Mouse (Mus musculus) mesoderm, embryonic 11.5 days (tissue): Measurements from ENCODE around the gene Supt5.
"Not testable (repeated sequence)": the region's sequence is repeated elsewhere in the genome, so short reads cannot be mapped to it uniquely, and the experiment has no call there.

Experiments used
- DNase-seq: peaks from one replicate; pipeline ENCODE4 v3.0.0-alpha.2; 2012; ENCODE audit warnings: low read depth, low spot score

Gene Supt5

DNA sequence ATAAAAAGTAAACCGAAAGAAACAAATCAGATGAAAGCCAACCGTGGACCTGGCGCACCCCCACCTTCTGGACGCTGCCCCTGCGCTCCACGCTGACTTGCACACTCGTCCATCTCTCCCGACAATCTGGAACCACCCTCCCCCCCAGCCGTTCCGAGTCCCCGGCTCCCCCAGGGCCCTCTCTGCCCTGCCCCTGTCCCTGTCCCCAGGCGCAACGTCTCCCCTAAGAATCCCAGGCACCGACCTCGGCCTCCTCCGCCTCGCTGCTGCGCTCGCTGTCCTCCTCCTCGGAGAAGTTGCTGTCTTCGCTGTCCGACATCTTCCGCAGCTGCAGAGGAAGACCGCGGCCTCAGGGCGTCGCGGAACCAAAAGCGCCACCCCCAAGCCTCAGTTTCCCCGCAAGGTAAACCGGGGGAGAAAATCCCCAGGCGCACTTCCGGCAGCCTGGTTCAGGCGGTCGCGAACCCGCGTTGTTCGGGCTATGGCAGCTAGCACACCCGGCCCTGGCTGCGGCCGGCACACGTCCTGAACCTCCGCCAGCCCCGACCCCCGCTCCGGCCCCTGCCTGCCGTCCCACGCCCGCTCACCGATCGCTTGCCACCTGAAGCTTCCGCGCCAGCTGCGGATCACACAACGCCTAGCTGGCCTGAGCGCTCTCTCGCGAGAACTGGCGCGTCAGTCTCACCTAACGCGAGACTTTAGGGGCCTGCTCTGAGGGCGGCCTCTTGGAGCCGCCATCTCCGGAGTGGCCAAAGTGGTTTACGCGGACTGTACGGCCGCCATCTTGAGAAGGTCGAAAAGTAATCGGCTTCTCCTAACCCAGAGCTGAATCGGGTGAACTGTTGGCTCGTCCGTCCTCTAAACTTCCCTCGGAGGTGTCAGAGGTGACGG lies at the start of gene Supt5:
TSS of gene Supt5 (minus strand) at position 639 of the 891 bp plus-strand sequence.
- peak; percentile 99 for DNase-seq

DNA sequence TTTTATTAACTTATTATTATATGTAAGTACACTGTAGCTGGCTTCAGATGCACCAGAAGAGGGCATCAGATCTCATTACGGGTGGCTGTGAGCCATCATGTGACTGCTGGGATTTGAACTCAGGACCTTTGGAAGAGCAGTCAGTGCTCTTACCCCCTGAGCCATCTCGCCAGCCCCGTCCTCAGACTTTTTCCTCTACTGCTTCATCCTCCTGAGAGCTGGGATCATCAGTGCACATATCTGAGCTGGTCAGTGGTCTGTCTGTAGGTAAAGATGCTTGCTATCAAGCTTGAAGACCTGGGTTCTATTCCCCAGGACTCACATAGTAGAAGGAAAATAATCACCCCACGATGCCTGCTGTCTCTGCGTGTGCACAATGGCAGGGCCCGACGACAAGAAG lies 48.8 kb upstream of the Supt5 start:
- DNase-seq, result not testable (repeated sequence)

DNA sequence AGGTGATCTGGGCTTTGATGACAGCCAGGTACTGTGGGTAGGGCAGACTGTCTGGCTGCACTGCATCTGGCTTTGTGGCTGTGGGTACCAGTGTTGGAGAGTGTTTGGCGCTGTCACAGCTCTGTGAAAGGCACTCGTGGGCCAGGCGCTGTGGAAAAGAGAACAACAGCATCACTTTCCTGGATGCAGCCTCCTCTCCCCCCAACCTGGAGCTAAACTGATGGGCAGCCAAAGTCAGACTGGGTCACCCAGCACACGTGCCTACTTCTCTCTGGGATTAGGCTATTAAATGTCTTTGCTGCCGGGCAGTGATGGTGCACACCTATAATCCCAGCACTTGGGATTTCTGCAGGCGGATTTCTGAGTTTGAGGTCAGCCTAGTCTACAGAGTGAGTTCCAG lies 48.3 kb upstream of the Supt5 start:
- DNase-seq, result not testable (repeated sequence)

DNA sequence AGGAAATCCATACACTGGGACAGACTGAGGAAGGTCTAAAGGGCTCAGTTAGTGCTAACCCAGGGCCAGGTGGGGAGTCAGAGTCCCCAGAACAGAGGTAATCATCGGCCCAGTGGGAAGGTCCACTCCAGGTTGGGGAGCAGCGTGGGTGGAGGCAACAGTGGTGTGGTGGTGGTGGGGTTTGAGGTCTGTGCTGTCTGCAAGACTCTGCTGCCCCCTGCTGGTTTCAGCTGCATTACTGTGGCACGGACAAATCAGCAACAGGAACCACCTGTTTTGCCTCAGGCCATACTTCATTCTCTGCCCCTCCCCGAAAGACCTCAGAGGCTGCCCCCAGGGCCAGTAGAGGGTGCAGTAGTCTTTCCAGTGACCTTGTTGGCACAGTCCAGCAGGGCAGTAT lies 47.9 kb upstream of the Supt5 start:
- peak; percentile 90 for DNase-seq

DNA sequence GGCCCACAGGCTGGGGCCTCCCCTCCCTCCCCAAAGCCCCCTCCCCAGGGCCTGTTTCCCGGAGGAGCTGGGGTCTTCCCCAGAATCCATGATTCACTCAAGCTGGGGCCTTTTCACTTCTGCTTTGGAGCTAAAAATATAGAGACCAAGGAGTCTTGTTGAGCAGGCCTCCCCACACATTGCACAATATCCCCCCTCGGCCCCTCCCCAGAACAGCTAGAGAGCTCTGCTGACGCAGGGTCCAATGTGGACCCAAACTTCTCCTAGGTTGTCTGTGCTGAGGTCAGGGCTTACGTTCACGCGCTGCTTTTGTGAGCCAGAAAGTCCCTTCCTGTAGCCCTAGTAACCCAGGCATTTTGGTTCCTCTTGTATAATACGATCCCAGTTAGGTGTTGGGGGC lies 47.5 kb upstream of the Supt5 start:
- no peak for DNase-seq

DNA sequence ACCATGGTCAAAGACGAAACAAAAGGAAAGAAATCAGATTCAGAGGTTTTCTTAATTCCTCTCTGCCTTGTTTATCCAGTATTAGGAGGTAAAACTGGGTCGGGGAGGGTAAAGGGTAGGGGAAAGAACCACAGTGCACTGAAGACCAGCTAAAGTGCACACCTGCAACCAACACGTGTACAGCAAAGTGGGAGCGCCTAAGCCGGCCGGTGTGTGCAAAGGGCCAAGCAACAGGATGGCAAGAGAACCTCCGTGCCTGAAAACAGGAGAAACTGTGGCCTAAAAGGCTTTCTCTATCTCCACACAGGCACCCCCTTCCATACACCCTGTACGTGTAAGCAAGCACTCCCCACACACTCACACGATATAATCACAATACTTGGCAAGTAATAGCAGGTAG lies 46.6 kb upstream of the Supt5 start:
- no peak for DNase-seq

DNA sequence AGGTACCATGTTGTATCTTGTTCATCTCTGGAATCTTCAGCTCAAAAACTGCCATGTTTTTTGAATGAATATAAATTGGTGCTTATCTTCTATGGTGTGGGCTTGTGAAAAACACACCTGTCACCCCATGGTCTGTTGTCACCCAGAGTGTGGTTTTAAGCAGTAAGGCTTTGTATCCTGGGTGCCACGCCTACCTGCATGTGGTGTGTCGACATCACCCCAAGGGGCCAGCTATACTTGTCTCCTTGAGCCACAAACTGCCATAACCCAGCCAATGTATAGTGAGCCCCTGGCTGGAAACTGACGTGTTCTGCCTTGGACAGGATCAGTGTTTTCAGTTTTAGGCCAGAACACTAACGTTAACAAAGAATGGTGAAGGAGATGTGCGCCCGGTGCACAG lies 45.6 kb upstream of the Supt5 start:
- no peak for DNase-seq

DNA sequence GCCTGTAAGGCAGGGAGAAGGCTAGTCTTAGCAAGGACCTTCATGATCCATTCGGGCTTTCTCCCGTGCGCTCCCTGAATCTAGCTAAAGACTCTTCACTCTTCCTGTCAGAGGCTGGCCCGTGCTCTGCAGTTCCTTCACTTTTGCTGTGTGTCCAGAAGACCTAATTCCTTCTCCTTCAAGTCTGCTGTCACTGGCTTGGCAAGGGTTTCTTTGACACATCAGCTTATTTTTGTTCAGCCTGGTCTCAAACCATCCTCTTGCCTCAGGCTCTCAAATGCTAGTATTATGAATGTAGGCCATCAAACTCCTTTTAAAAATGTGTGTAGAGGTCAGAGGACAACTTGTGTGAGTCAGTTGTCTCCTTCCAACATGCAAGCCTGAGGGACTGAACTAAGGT lies 45.1 kb upstream of the Supt5 start:
- DNase-seq, result no peak

DNA sequence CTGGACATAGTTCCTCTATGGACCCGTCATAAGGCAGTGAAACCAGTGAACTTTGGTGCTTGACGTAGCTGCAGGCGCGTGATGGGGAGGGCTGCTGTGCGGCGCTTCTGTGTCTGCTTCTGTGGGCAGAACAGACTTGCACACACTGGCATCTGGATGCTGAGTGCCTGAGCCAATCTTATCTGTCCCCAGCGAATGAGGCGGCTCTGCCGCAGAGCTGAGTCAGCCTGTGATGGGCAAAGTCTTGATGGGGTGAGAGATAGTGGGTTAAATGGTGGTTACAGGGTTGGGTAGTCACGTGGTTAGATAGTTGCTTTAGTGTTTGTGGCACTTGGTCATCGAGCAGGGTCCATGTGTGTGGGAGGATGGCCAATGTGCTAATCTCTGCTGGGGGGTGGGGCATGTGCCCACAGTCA lies 44.4 kb upstream of the Supt5 start:
- no peak for DNase-seq

DNA sequence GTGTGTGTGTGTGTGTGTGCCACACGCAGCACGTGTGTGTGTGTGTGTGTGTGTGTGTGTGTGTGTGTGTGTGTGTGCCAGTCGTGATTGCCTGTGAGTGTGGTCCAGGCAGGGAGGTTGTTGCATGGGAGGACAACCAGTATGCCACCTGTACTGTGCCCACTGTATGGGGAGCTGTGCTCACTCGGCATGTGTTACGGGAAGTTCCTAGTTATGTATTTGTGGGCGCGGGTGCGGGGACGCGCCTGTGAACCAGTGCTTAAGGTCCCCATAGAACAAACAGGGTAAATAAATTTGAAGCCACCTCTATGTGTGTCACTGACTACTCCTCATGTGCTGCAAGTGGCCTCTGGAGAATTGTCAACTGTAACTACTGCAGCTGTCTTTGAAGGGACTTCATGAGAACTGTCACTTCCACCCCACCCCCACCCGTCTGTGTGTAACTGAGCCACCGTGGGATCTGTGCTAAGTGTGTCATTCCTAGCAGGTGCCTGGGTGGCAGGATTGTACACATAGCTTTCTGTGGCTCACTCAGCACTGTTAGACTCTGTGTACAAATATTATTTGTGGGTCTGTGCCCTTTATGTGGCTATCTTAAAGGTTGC lies 43.9 kb upstream of the Supt5 start:
- no peak for DNase-seq

DNA sequence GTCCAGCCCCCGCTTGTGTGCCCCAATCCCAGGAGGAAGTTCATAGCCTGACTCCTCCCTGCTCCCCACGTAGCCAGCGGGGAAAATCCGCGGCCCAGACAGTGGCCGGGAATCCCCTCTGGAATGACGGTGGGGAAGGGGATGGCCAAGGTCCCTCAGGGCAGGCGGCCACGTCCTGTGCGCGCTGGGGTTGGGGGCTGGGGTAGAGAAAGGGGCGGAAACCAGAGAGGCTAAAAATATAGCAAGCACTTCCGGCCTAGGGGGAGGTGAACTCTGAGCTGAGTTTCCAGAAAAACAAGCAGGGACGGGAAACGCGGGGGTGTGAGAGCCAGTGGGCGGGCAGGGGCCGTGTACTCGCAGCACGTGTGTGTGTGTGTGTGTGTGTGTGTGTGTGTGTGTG lies 43.4 kb upstream of the Supt5 start:
- DNase-seq, result peak; percentile 80

DNA sequence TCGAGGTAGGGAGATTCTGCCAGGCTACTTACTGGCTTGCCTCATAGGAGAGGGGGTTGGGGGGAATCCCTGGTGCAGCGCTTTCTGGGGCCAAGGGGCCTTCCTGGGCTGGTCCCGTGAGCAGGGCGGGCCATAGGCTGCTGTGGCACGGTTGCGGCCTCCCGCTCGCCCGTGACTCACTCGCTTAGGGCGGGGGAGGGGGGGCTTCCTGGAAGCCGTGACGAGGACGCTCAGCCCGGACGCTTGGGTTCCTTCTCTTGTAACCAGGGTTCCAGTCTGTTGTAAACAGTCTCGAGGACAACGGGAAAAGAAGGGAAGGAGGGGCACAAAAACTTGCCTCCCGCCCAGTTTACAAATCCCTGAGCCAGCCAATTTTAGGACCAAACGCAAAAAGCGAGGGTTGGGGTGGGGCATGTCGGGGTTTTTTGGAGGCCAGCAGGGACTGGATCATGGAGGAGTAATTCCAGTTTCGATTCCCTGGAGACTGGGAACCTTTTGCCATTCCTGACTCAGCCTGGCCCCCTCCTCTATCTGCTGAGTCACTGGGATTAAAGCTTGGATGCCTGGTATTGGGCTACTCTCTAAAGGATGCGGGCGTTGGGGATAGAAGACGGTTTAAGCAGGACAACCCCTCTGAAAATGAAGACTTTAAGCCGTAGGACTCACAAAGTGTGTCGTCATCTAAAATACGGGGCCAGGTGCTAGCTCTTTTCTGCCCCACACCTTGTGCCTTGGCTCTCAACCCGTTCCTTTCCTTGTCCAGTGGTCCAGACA lies 42.7 kb upstream of the Supt5 start:
- peak; percentile 41 for DNase-seq

DNA sequence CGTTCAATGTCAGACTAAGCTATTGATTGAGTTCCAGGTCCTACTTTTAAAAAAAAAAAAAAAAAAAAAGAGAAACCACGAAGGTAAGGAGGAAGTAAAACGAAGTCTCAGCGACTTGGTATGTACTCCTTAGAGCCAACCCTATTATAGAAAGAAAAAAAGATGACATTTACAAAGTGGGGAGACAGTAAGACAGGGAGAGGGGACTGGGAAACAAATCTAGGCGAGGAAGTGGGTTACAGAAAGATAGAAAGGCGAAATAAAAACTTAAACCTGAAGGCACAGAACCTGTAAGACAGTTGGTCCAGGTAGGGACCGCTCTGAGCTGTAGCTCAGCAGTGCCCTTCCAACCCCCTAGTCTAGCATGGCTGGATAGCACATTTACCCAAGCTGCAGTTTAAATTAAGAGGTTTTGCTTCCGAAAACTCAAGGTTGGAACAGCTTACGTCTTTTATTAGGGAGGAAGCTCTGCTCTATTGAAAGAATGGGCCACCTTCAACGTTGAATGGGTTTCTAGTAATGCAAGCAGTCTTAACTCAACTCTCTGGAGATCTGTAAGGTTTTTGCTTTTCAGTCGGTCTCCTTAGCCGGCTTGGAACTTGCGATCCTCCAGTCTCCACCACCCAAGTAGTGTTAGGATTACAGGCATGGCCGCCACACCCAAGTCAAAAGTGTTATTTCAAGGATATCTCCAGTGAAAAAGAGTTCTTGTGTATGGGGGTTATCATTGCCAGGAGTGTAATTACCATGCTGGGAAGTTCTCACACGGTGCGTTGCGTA lies 41.9 kb upstream of the Supt5 start, which contains the start of gene Zfp36:
TSS of gene Zfp36 (minus strand) at position 17 of the 780 bp plus-strand sequence.
- DNase-seq, result no peak

DNA sequence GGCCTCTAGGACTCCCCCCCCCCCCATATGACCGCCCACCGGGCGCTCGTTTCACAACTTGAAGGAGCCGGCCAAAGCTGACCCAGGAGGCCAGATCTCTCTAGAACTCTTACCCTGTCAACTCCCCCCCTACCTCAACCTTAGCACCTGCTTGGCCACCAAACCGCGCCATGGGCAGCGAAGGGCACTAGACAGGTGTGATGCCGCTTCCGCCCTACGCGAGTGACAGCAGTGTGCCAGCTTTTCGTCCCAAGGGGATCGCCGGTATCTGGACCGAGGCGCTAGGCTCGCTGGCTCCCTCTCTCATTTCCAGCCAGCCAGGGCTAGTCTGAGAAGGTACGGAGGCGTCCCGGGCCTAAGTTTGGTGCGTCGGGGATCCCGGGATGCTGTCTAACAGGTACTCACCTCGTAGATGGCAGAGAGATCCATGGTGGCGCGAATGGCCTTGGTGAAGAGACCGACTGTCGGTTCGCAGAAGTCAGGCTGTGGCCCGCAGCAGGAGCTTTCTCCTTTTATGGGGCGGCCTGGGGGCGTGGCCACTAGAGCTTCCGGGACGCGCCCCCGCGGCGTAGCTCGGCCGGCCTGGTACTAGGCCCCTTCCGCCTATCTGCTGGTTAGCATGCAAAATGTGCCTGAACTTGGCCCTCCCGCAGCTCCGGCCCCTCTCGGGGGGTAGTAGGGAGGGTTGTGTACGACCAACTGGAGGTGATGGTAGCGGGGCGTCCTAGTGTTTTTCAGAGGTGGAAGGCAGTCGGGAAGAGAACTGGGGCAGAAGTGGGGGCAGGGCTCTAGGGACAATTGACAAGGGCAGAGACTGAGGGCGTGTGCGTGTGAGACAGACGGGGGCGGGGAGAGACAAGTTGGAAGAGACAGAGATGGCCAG lies 40.5 kb upstream of the Supt5 start:
- peak; percentile 79 for DNase-seq

DNA sequence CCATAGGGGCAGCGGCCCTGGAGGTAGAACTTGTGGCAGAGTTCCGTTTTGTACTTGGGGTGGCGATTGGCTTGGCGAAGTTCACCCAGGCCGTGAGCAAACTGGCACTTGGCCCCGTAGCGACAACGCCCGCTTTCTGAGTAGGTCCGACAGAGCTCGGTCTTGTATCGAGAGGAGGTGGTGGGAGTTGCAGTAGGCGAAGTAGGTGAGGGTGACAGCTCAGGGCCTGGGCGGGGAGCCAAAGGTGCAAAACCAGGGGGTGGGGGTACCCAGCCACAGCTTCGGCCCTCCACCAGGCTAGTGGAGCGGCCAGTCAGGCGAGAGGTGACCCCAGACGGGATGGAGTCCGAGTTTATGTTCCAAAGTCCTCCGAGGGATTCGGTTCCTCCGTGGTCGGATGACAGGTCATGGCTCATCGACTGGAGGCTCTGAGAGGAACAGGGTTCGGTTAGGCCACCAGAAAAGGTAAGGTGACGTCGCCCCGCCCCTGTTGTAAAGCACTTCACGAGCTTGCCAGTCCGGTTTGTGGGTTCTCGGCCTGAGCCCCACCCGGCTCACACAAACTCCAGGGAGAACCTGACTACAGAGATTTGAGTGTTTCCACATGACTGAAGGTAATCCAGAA lies 39.6 kb upstream of the Supt5 start:
- DNase-seq, result no peak

DNA sequence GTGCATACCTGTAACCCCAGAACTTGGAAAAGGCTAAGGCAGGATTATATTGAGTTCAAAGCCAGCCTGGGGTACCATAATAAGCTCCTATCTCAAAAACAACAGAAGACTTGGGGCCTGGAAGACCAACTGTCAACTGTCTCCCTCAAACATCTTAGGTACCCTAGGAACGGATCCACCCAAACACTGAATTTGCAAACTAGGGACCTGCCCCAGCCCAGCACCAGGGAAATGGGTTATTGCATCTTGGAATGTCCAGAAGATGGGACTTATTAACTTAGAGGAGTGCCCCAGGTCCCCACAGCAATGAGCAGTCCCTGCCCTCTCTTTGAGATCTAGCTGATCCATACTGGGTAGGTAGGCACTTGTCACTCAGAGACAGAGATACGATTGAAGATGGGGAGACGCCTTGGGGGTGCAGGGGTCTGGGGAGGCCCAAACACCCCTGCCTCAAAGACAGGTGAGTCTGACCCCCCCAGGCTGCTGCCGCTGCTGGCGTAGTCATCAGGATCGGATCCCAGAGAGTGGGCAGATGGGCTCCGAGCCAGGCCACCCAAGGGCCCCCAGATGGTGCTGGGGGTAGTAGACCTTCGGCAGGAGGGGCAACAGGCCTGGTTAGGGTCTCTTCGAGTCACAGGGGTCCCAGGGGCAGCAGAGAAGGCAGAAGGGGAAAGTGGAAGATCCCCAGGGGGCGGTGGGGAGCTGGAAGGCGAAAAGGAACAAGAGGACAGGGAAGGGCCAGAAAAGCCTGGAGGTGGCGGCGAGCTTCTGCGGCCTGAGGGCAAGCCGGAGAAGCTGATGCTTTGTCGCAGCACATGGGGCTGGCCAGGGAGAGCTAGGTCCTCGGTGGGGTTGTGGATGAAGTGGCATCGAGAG lies 38.9 kb upstream of the Supt5 start:
- DNase-seq, result no peak

DNA sequence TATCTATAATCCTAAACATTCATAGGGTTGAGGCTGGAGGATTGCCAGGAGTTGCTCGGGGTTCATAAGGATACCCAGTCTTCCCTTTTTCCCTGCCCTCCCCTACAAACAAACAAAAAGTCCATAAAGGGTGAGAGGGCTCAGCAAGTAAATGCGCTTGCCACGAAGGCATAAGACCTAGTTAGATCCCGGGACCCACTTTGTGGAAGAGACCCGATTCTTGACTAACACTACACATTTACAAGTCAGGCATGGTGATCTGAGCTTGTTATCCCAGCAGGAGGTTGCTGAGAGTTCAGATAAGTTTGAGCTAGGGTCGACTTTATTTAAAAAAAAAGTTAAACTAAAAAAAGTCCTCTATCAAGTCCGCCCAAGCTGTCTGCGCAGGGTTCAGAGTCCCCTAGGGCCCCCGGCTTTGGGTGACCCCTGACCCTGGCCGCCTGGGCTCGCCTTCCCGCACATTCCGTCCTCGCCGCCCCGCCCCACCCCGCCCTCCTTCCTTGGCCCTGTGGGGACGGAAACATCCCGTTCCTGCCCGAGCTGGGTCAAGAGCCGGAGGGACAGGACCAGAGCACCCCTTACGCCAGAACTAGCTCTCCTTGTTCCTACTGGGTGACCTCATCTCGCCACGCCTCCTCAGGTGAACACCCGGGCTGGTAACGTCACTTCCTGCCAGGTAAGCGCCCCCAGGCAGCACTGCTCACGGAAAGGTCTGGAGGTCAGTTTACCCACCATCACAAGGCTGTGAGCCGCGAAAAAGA lies 37.6 kb upstream of the Supt5 start:
- peak; percentile 39 for DNase-seq

DNA sequence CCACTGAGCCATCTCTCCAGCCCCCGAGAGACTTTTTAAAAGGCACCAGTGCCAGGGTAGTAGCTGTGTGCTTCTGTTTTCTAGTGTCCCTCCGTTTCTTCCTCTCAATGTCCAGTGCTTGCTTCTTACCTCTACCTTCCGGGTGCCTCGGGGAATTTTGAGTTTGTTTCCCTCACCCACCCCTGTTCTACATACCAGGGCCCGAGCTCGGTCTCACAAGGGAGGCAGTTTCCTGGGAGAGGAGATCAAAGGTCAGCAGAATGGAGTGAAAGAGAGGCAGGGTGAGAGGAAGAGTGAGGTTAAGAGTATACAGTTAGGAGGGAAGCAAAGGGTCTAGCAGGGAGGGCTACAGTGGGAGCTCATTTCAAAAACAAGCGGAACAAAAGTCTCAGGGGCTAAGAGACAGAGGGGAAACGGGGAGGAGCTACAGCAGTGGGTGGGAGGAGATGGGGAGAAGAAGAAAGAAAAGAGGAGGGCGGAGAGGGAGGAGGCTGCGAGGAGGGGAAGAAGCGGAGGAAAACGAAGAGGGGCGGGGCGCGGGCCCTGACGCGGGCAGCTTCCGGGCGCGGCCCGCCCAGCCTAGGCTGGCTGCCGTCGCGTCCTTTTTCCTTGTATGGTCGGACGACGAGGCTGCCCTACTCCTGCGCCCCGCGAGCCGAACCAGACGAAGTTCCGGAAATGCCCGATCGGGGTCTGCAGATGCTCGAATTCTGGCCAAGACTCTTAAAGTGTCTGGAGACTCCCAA lies 36.8 kb upstream of the Supt5 start:
- peak; percentile 91 for DNase-seq
